21 mouse cellular contexts compared by ENCODE assay signal in the genomic region with DNA sequence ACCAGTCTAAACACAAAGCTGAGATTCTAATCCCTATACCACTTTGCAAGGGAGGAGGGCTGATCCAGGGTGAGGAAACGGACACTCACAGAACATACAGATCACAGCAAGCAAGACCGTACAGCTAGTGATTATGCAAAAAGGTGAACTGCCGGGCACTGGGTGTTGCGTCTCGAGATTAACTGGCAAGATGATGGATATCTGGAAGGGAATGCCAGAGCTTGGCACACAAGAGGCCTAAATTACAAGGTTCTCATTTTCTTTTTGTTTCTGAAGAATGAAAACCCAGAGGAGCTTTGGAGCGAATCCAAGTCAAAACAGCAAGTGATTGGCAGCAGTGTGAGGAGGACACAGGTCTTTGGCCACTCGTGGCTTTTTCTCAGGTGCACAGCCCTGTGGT. TPM values are rescaled to one million over a fixed set of nuclear protein-coding genes. Genes with fewer than 3 reads are reported as not detected.
DNase-seq lines count a peak whose midpoint lies in the region; ATAC-seq and TF ChIP-seq lines count a peak whose summit lies in the region.
"Had no signal": no experiment of that assay in that cellular context is flagged by ENCODE, and none has a peak within 500 bp of the region (broad histone marks: within the 10 kb centered on the region; RNA-seq: fewer than 3 reads in every experiment).

No protein-coding gene starts in this region.

- no peaks in the 10 kb centered on the region for H3K36me3 ChIP-seq in forebrain, postnatal 0 days (ENCODE audit: insufficient read depth)
- H3K36me3 ChIP-seq in forebrain, embryonic 13.5 days (ENCODE audit: poor library complexity, severe bottlenecking) = no peaks in the 10 kb centered on the region
- no peaks in the 10 kb centered on the region for H3K36me3 ChIP-seq in hindbrain, embryonic 10.5 days
- H3K36me3 ChIP-seq: embryonic facial prominence, embryonic 15.5 days; heart, embryonic 12.5 days; hindbrain, embryonic 12.5 days had no signal

- no peak for TF ChIP-seq CTCF in forebrain, postnatal 0 days (IDR thresholded peaks at IDR 0.05; ENCODE audit: low read depth)

- 36% methylated on average over 7 of the region's 7 CpGs for WGBS in forebrain, postnatal 0 days
- WGBS in forebrain, embryonic 13.5 days = 61% methylated on average over 7 of the region's 7 CpGs
- WGBS in hindbrain, embryonic 10.5 days = 85% methylated on average over 7 of the region's 7 CpGs

- ATAC-seq in forebrain, postnatal 0 days = no peak
- ATAC-seq in forebrain, embryonic 13.5 days = no peak
- ATAC-seq: hindbrain, embryonic 16.5 days; inflammation-experienced regulatory T-cells, adult 6 months had no signal

- no peak overlapping the region for H3K9ac ChIP-seq in forebrain, postnatal 0 days
- H3K9ac ChIP-seq in forebrain, embryonic 13.5 days = no peak overlapping the region
- H3K9ac ChIP-seq: embryonic facial prominence, embryonic 15.5 days; heart, embryonic 12.5 days; hindbrain, embryonic 12.5 days had no signal

- no peaks in the 10 kb centered on the region for H3K9me3 ChIP-seq in forebrain, postnatal 0 days (ENCODE audit: low read length)
- no peaks in the 10 kb centered on the region for H3K9me3 ChIP-seq in forebrain, embryonic 13.5 days (replicated peaks)
- no peaks in the 10 kb centered on the region for H3K9me3 ChIP-seq in hindbrain, embryonic 10.5 days
- H3K9me3 ChIP-seq: embryonic facial prominence, embryonic 15.5 days; heart, embryonic 12.5 days; hindbrain, embryonic 12.5 days had no signal

- no peak overlapping the region for H3K4me2 ChIP-seq in forebrain, postnatal 0 days (ENCODE audit: low read depth)
- H3K4me2 ChIP-seq in forebrain, embryonic 13.5 days = no peak overlapping the region
- H3K4me2 ChIP-seq: embryonic facial prominence, embryonic 15.5 days; heart, embryonic 12.5 days; hindbrain, embryonic 12.5 days had no signal

- H3K4me3 ChIP-seq in forebrain, postnatal 0 days (ENCODE audit: low read depth, low read length) = no peak overlapping the region
- H3K4me3 ChIP-seq in forebrain, embryonic 13.5 days = no peak overlapping the region
- no peak overlapping the region for H3K4me3 ChIP-seq in hindbrain, embryonic 10.5 days
- H3K4me3 ChIP-seq: embryonic facial prominence, embryonic 15.5 days; erythroblast, embryonic 14.5 days; heart, adult 2 months; heart, embryonic 12.5 days; hindbrain, embryonic 12.5 days had no signal

- peak; percentile 34 for DNase-seq in adrenal gland, postnatal 14 days
- no peak for DNase-seq in adrenal gland, adult 8-10 months
- DNase-seq in forebrain, postnatal 0 days = peak; percentile 20
- DNase-seq in urinary bladder, postnatal 14 days (ENCODE audit: low spot score) = peak; percentile 9
- no peak for DNase-seq in urinary bladder, adult 18-20 months (ENCODE audit: low spot score in 2 of 2)
- DNase-seq in gonadal fat pad, adult 2 months (ENCODE audit: low read depth) = peak; percentile 74
- no peak for DNase-seq in hindbrain, embryonic 10.5 days (ENCODE audit: low spot score)
- DNase-seq: cerebellum, adult 11 months; cerebellum, adult 9-10 months; cerebellum, postnatal 36 days; gastrocnemius, postnatal 36 days; heart, adult 2 months; heart, postnatal 36 days; kidney, adult 18-20 months had no signal

- H3K27ac ChIP-seq in forebrain, postnatal 0 days (ENCODE audit: low read depth, low read length) = no peak overlapping the region
- H3K27ac ChIP-seq in forebrain, embryonic 13.5 days = no peak overlapping the region
- no peak overlapping the region for H3K27ac ChIP-seq in hindbrain, embryonic 10.5 days
- H3K27ac ChIP-seq: embryonic facial prominence, embryonic 15.5 days; heart, adult 2 months; hindbrain, embryonic 12.5 days had no signal

- no peaks in the 10 kb centered on the region for H3K4me1 ChIP-seq in forebrain, postnatal 0 days (ENCODE audit: insufficient read depth)
- peaks cover 6% of the 10 kb centered on the region for H3K4me1 ChIP-seq in forebrain, embryonic 13.5 days
- no peaks in the 10 kb centered on the region for H3K4me1 ChIP-seq in hindbrain, embryonic 10.5 days (replicated peaks)
- H3K4me1 ChIP-seq: embryonic facial prominence, embryonic 15.5 days; heart, embryonic 12.5 days; hindbrain, embryonic 12.5 days had no signal

- no peaks in the 10 kb centered on the region; the same call in 1 of the 2 replicates for H3K27me3 ChIP-seq in forebrain, postnatal 0 days (ENCODE audit: insufficient read depth, low read length)
- H3K27me3 ChIP-seq in forebrain, embryonic 13.5 days = no peaks in the 10 kb centered on the region
- no peaks in the 10 kb centered on the region for H3K27me3 ChIP-seq in hindbrain, embryonic 10.5 days (ENCODE audit: insufficient read depth, poor library complexity, severe bottlenecking)
- H3K27me3 ChIP-seq: embryonic facial prominence, embryonic 15.5 days; hindbrain, embryonic 12.5 days had no signal

RNA-seq across cellular contexts. Expression of a gene that starts 28.0 kb away (rescaled TPM):
- 3.7 and 5.1 TPM in 2 replicates for total RNA-seq in adrenal gland, postnatal 14 days (2021)
- total RNA-seq in adrenal gland, adult 8-10 months (2022) = 1 to 10 TPM; 3.7 to 9.2 (median 4.7) TPM
- 3.2 and 4.2 TPM in 2 replicates for total RNA-seq in forebrain, postnatal 0 days (2014; rRNA removed)
- 3.6 and 5.6 TPM in 2 replicates for polyA plus RNA-seq in forebrain, postnatal 0 days (2015; fragmentation: Nextera tagmentation; extraction: Ambion mirVana)
- 8.7 and 11.6 TPM in 2 replicates for polyA plus RNA-seq in forebrain, embryonic 13.5 days (2015; fragmentation: Nextera tagmentation; extraction: Ambion mirVana)
- 5.7 and 5.8 TPM in 2 replicates for polyA plus RNA-seq in gonadal fat pad, adult 2 months (2012; rRNA removed)
- 17.8 and 21.6 TPM in 2 replicates for polyA plus RNA-seq in hindbrain, embryonic 10.5 days (2016; fragmentation: Nextera tagmentation; extraction: Ambion mirVana)

RNA-seq across cellular contexts. Expression of a gene that starts 31.3 kb away (rescaled TPM):
- 31.7 and 39.0 TPM in 2 replicates for total RNA-seq in adrenal gland, postnatal 14 days (2021)
- total RNA-seq in adrenal gland, adult 8-10 months (2022) = 10 to 100 TPM; 42.1 to 54.8 (median 44.4) TPM
- total RNA-seq in forebrain, postnatal 0 days (2014; rRNA removed) = 144 and 195 TPM in 2 replicates
- 97.7 and 107 TPM in 2 replicates for polyA plus RNA-seq in forebrain, postnatal 0 days (2015; fragmentation: Nextera tagmentation; extraction: Ambion mirVana)
- polyA plus RNA-seq in forebrain, embryonic 13.5 days (2015; fragmentation: Nextera tagmentation; extraction: Ambion mirVana) = 86.8 and 91.1 TPM in 2 replicates
- polyA plus RNA-seq in gonadal fat pad, adult 2 months (2012; rRNA removed) = 56.4 and 90.2 TPM in 2 replicates
- polyA plus RNA-seq in hindbrain, embryonic 10.5 days (2016; fragmentation: Nextera tagmentation; extraction: Ambion mirVana) = 71.5 and 85.4 TPM in 2 replicates

Comparison
In these comparisons a context has a peak if more than half of its experiments do, and no peak if none do; other contexts are left out.
1. DNase-seq: peak in adrenal gland, postnatal 14 days (single experiment), forebrain, postnatal 0 days (single experiment), urinary bladder, postnatal 14 days (single experiment) and gonadal fat pad, adult 2 months (single experiment); none in adrenal gland, adult 8-10 months (single experiment), urinary bladder, adult 18-20 months (0 of 2) and hindbrain, embryonic 10.5 days (single experiment).